Mouse (Mus musculus): Measurements from ENCODE around the gene Krtcap2.

- TF ChIP-seq CTCF (IDR thresholded peaks at IDR 0.05; ENCODE audit: insufficient read depth, low read depth, low read length) (no peak), POLR2A (IDR thresholded peaks at IDR 0.05; ENCODE audit: insufficient read depth, low read depth, low read length) (no peak)
These were observed 46.5 kb downstream of the Krtcap2 start for GRCm38 (mm10) chr3:89292303-89292702.
